ENCODE assay signal across 12 mouse cellular contexts in genomic region chr4:127400165-127401145, GRCm38 (mm10). TPM values are rescaled to one million over a fixed set of nuclear protein-coding genes. Genes with fewer than 3 reads are reported as not detected.
DNase-seq lines count a peak whose midpoint lies in the region; ATAC-seq lines count a peak whose summit lies in the region.
"Had no signal": no experiment of that assay in that cellular context is flagged by ENCODE, and none has a peak within 500 bp of the region (broad histone marks: within the 10 kb centered on the region; RNA-seq: fewer than 3 reads in every experiment).

No protein-coding gene starts in this region.

- no peaks in the 10 kb centered on the region for H3K36me3 ChIP-seq in midbrain, embryonic 14.5 days (ENCODE audit: control insufficient read depth, insufficient read depth, low read length)
- no peaks in the 10 kb centered on the region for H3K36me3 ChIP-seq in midbrain, embryonic 15.5 days (replicated peaks)

- WGBS in midbrain, embryonic 14.5 days, result 76% methylated on average over 11 of the region's 11 CpGs
- WGBS in midbrain, embryonic 15.5 days, result 80% methylated on average over 11 of the region's 11 CpGs

- no peaks in the 10 kb centered on the region for H3K9me3 ChIP-seq in midbrain, embryonic 14.5 days (ENCODE audit: control insufficient read depth, low read length)
- H3K9me3 ChIP-seq in midbrain, embryonic 15.5 days, result no peaks in the 10 kb centered on the region

- H3K27me3 ChIP-seq in midbrain, embryonic 14.5 days (ENCODE audit: control insufficient read depth, insufficient read depth, low read length), result no peaks in the 10 kb centered on the region
- H3K27me3 ChIP-seq in midbrain, embryonic 15.5 days (replicated peaks), result no peaks in the 10 kb centered on the region

- no peak for ATAC-seq in midbrain, embryonic 14.5 days (ENCODE audit: low FRiP score, low TSS enrichment)
- no peak for ATAC-seq in midbrain, embryonic 15.5 days (replicated peaks)
- no peak for ATAC-seq in granulocyte monocyte progenitor cell, adult 5-6 weeks (replicated peaks; ENCODE audit: poor library complexity, severe bottlenecking)
- ATAC-seq: forebrain, embryonic 16.5 days had no signal

- H3K4me2 ChIP-seq in midbrain, embryonic 14.5 days (ENCODE audit: low read length), result no peak overlapping the region
- no peak overlapping the region for H3K4me2 ChIP-seq in midbrain, embryonic 15.5 days

- H3K4me3 ChIP-seq in midbrain, embryonic 14.5 days (replicated peaks; ENCODE audit: low read depth, low read length), result no peak overlapping the region
- H3K4me3 ChIP-seq in midbrain, embryonic 15.5 days, result no peak overlapping the region

- 0 out of 2 replicates have a peak, but pooled peaks cover 3% of the 10 kb centered on the region for H3K4me1 ChIP-seq in midbrain, embryonic 14.5 days (ENCODE audit: control insufficient read depth, insufficient read depth, low read length)
- H3K4me1 ChIP-seq in midbrain, embryonic 15.5 days, result no peaks in the 10 kb centered on the region; the same call in 1 of the 2 replicates

- H3K27ac ChIP-seq in midbrain, embryonic 14.5 days (replicated peaks; ENCODE audit: low read depth, low read length), result no peak overlapping the region
- no peak overlapping the region for H3K27ac ChIP-seq in midbrain, embryonic 15.5 days

- DNase-seq in frontal cortex, adult 2 months (ENCODE audit: extremely low spot score in 1 of 2, low spot score in 1 of 2), result peak; percentile 2 to 19
- DNase-seq in frontal cortex, postnatal 14 days (ENCODE audit: low spot score in 2 of 2), result no peak
- peak; percentile 46 for DNase-seq in midbrain, embryonic 14.5 days
- peak; percentile 89 for DNase-seq in cerebellum, adult 9-10 months
- DNase-seq in thymus, postnatal 0 days (ENCODE audit: low spot score), result peak; percentile 14
- no peak for DNase-seq in urinary bladder, postnatal 4 days (ENCODE audit: low spot score in 2 of 2)
- DNase-seq: B cell, adult 2 months; kidney, postnatal 10 days; spleen, adult 18-20 months had no signal

- no peak overlapping the region for H3K9ac ChIP-seq in midbrain, embryonic 14.5 days (replicated peaks; ENCODE audit: low read length)
- no peak overlapping the region for H3K9ac ChIP-seq in midbrain, embryonic 15.5 days

RNA-seq across cellular contexts. Expression of gene Gjb5, which starts 42.5 kb away (rescaled TPM):
- 0.04 and 0.19 TPM in 2 replicates for polyA plus RNA-seq in frontal cortex, adult 2 months (2012; rRNA removed)
- not detected in 2 replicates for polyA plus RNA-seq in midbrain, embryonic 14.5 days (2014; fragmentation: Nextera tagmentation; extraction: Ambion mirVana)
- polyA plus RNA-seq in midbrain, embryonic 15.5 days (2015; fragmentation: Nextera tagmentation; extraction: Ambion mirVana), result 0.10 and 0.13 TPM in 2 replicates
- 0.12 and 0.21 TPM in 2 replicates for polyA plus RNA-seq in thymus, postnatal 0 days (2015; fragmentation: Nextera tagmentation; extraction: Ambion mirVana)
- not detected in 2 replicates for total RNA-seq in granulocyte monocyte progenitor cell, adult 5-6 weeks (2014; fragmentation: Nextera tagmentation)
- not detected in 2 replicates for total RNA-seq in granulocyte monocyte progenitor cell, adult 5-6 weeks (2017)

RNA-seq across cellular contexts. Expression of gene Gjb4, which starts 46.6 kb away (rescaled TPM):
- not detected in 2 replicates for polyA plus RNA-seq in frontal cortex, adult 2 months (2012; rRNA removed)
- not detected in 2 replicates for polyA plus RNA-seq in midbrain, embryonic 14.5 days (2014; fragmentation: Nextera tagmentation; extraction: Ambion mirVana)
- 0.11 and 0.15 TPM in 2 replicates for polyA plus RNA-seq in midbrain, embryonic 15.5 days (2015; fragmentation: Nextera tagmentation; extraction: Ambion mirVana)
- 0.12 TPM in 1 of 2 replicates, not detected in the other for polyA plus RNA-seq in thymus, postnatal 0 days (2015; fragmentation: Nextera tagmentation; extraction: Ambion mirVana)
- total RNA-seq in granulocyte monocyte progenitor cell, adult 5-6 weeks (2014; fragmentation: Nextera tagmentation), result not detected in 2 replicates
- total RNA-seq in granulocyte monocyte progenitor cell, adult 5-6 weeks (2017), result not detected in 2 replicates
- polyA plus RNA-seq: forebrain, embryonic 16.5 days had no signal

Comparison
In these comparisons a context has a peak if more than half of its experiments do, and no peak if none do; other contexts are left out.
1. DNase-seq: peak in frontal cortex, adult 2 months (2 of 2), midbrain, embryonic 14.5 days (single experiment), cerebellum, adult 9-10 months (single experiment) and thymus, postnatal 0 days (single experiment); none in frontal cortex, postnatal 14 days (0 of 2) and urinary bladder, postnatal 4 days (0 of 2).